14 mouse cellular contexts compared by ENCODE assay signal in the genomic region with DNA sequence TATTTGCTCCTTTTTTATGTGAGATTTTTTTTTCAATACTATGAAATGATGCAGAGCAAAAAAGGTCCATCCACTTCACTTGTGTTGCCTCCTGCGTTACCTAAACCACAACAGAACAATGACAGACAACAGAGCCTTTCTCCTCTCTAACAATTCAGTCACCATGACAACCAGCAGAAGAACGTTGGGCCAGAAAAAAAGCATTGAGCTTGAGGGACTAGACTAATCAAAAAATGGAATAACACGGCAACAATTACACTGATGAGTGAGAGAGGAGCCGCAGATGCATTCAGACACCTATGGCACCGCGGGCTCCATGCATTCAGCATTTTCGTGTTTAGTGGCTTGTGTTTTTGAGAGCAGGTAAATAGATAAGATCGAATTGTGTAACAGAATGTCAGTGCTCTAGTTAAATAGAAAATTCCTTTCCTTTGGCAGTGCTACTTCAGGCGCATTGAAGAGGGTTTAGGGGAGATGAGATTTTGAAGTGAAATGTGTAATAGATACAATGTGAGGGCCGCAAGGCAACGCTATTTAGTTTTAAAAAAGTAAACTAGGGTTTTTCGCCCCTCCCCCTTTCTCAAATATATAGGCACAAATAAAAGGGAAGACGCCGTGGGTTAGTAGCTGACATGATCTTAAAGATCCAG.
DNase-seq lines count a peak whose midpoint lies in the region; ATAC-seq lines count a peak whose summit lies in the region.
"Had no signal": no experiment of that assay in that cellular context is flagged by ENCODE, and none has a peak within 500 bp of the region (broad histone marks: within the 10 kb centered on the region; RNA-seq: fewer than 3 reads in every experiment).

No protein-coding gene starts in this region.

- H3K9ac ChIP-seq in neural tube, embryonic 11.5 days (ENCODE audit: low read length), result no peak overlapping the region
- H3K9ac ChIP-seq: limb, embryonic 13.5 days had no signal

- H3K4me3 ChIP-seq in neural tube, embryonic 11.5 days (ENCODE audit: low read depth, low read length), result no peak overlapping the region
- H3K4me3 ChIP-seq in hindbrain, embryonic 10.5 days, result no peak overlapping the region
- H3K4me3 ChIP-seq: limb, embryonic 13.5 days had no signal

- H3K4me2 ChIP-seq in neural tube, embryonic 11.5 days (ENCODE audit: low read depth), result no peak overlapping the region
- H3K4me2 ChIP-seq: limb, embryonic 13.5 days had no signal

- peak; percentile 28 for DNase-seq in neural tube, embryonic 11.5 days (ENCODE audit: low spot score)
- DNase-seq in neural tube, embryonic 10.5 days (ENCODE audit: extremely low spot score, low spot score), result no peak
- peak; percentile 35 for DNase-seq in hindbrain, embryonic 10.5 days (ENCODE audit: low spot score)
- peak; percentile 5 to 19 for DNase-seq in layer of hippocampus, postnatal 36 days
- no peak for DNase-seq in left cerebral cortex, postnatal 36 days (ENCODE audit: low spot score in 2 of 2)
- DNase-seq in cerebellum, postnatal 4 days (ENCODE audit: low spot score in 2 of 2), result no peak
- DNase-seq in liver, result no peak
- no peak for DNase-seq in natural killer cell, adult 2 months (ENCODE audit: low spot score in 2 of 2)
- DNase-seq: adrenal gland, postnatal 36 days; cerebellum, postnatal 10 days; kidney, postnatal 25 days; lung, postnatal 36 days; thymus, postnatal 25 days had no signal

- no peak overlapping the region for H3K27ac ChIP-seq in neural tube, embryonic 11.5 days (ENCODE audit: low read depth, low read length)
- no peak overlapping the region for H3K27ac ChIP-seq in hindbrain, embryonic 10.5 days
- H3K27ac ChIP-seq: limb, embryonic 13.5 days had no signal

- no peaks in the 10 kb centered on the region for H3K9me3 ChIP-seq in neural tube, embryonic 11.5 days (ENCODE audit: control insufficient read depth, low read length)
- no peaks in the 10 kb centered on the region for H3K9me3 ChIP-seq in hindbrain, embryonic 10.5 days
- H3K9me3 ChIP-seq: limb, embryonic 13.5 days had no signal

- WGBS in neural tube, embryonic 11.5 days, result 64% methylated on average over 14 of the region's 14 CpGs
- WGBS in hindbrain, embryonic 10.5 days, result 49% methylated on average over 14 of the region's 14 CpGs

- intact Hi-C loops in left cerebral cortex, postnatal 36 days (cut with DNase I), result no loop called here

- H3K36me3 ChIP-seq in neural tube, embryonic 11.5 days (ENCODE audit: control insufficient read depth, insufficient read depth, low read length), result no peaks in the 10 kb centered on the region
- H3K36me3 ChIP-seq in hindbrain, embryonic 10.5 days, result no peaks in the 10 kb centered on the region
- H3K36me3 ChIP-seq: limb, embryonic 13.5 days had no signal

- no peak for ATAC-seq in neural tube, embryonic 11.5 days (ENCODE audit: insufficient read depth, low FRiP score, low TSS enrichment)

- no peaks in the 10 kb centered on the region for H3K27me3 ChIP-seq in neural tube, embryonic 11.5 days (ENCODE audit: control insufficient read depth, insufficient read depth, low read length)
- no peaks in the 10 kb centered on the region for H3K27me3 ChIP-seq in hindbrain, embryonic 10.5 days (ENCODE audit: insufficient read depth, poor library complexity, severe bottlenecking)

- no peaks in the 10 kb centered on the region for H3K4me1 ChIP-seq in neural tube, embryonic 11.5 days (ENCODE audit: control insufficient read depth, insufficient read depth, low read length)
- peaks cover 15% of the 10 kb centered on the region for H3K4me1 ChIP-seq in hindbrain, embryonic 10.5 days (replicated peaks)
- H3K4me1 ChIP-seq: limb, embryonic 13.5 days had no signal

Comparison
In these comparisons a context has a peak if more than half of its experiments do, and no peak if none do; other contexts are left out.
1. DNase-seq: peak in neural tube, embryonic 11.5 days (single experiment), hindbrain, embryonic 10.5 days (single experiment) and layer of hippocampus, postnatal 36 days (2 of 2); none in neural tube, embryonic 10.5 days (single experiment), left cerebral cortex, postnatal 36 days (0 of 2), cerebellum, postnatal 4 days (0 of 2), liver (single experiment) and natural killer cell, adult 2 months (0 of 2).